Mouse (Mus musculus): ENCODE data around the gene Ppp3ca.

Gene Ppp3ca

GRCm38 (mm10) chr3:136863127-136863526 lies 193.2 kb downstream of the Ppp3ca start:
- DNase-seq = no peak

GRCm38 (mm10) chr3:136864306-136864705 lies 194.4 kb downstream of the Ppp3ca start:
- no peak for DNase-seq

GRCm38 (mm10) chr3:136865176-136865859 lies 195.4 kb downstream of the Ppp3ca start:
- no peak for DNase-seq

- DNase-seq = no peak
Observed at GRCm38 (mm10) chr3:136866095-136866494, 196.2 kb downstream of the Ppp3ca start.

- DNase-seq = no peak
Observed at GRCm38 (mm10) chr3:136866571-136866970, 196.6 kb downstream of the Ppp3ca start.

- no peak for DNase-seq
Observed at GRCm38 (mm10) chr3:136867366-136867765, 197.4 kb downstream of the Ppp3ca start.

GRCm38 (mm10) chr3:136871772-136872532 lies 202.0 kb downstream of the Ppp3ca start:
- no peak for DNase-seq

GRCm38 (mm10) chr3:136872533-136873095 lies 202.7 kb downstream of the Ppp3ca start:
- DNase-seq = no peak

GRCm38 (mm10) chr3:136873809-136874449 lies 204.0 kb downstream of the Ppp3ca start:
- no peak for DNase-seq

- no peak for DNase-seq
Observed at GRCm38 (mm10) chr3:136874566-136874965, 204.6 kb downstream of the Ppp3ca start.

GRCm38 (mm10) chr3:136887741-136888140 lies 217.8 kb downstream of the Ppp3ca start:
- DNase-seq = no peak

- no peak for DNase-seq
Observed at GRCm38 (mm10) chr3:136892140-136892539, 222.2 kb downstream of the Ppp3ca start.

- no peak for DNase-seq
Observed at GRCm38 (mm10) chr3:136893596-136894402, 223.9 kb downstream of the Ppp3ca start.

GRCm38 (mm10) chr3:136895498-136895897 lies 225.6 kb downstream of the Ppp3ca start:
- peak; percentile 55 for DNase-seq

- no peak for DNase-seq
Observed at GRCm38 (mm10) chr3:136896276-136896675, 226.4 kb downstream of the Ppp3ca start.

- DNase-seq = no peak
Observed at GRCm38 (mm10) chr3:136899744-136900143, 229.8 kb downstream of the Ppp3ca start.

- no peak for DNase-seq
Observed at GRCm38 (mm10) chr3:136900986-136901385, 231.1 kb downstream of the Ppp3ca start.

GRCm38 (mm10) chr3:136902776-136903175 lies 232.9 kb downstream of the Ppp3ca start:
- DNase-seq = no peak

GRCm38 (mm10) chr3:136905577-136905976 lies 235.7 kb downstream of the Ppp3ca start:
- peak; percentile 42 for DNase-seq

GRCm38 (mm10) chr3:136909534-136909933 lies 239.6 kb downstream of the Ppp3ca start:
- DNase-seq = no peak

GRCm38 (mm10) chr3:136911276-136911675 lies 241.4 kb downstream of the Ppp3ca start:
- DNase-seq = no peak

- DNase-seq = no peak
Observed at GRCm38 (mm10) chr3:136917080-136917479, 247.2 kb downstream of the Ppp3ca start.

- no peak for DNase-seq
Observed at GRCm38 (mm10) chr3:136933071-136933470, 263.1 kb downstream of the Ppp3ca start.

Data from thymus, postnatal 14 days (tissue).